In the genomic region with DNA sequence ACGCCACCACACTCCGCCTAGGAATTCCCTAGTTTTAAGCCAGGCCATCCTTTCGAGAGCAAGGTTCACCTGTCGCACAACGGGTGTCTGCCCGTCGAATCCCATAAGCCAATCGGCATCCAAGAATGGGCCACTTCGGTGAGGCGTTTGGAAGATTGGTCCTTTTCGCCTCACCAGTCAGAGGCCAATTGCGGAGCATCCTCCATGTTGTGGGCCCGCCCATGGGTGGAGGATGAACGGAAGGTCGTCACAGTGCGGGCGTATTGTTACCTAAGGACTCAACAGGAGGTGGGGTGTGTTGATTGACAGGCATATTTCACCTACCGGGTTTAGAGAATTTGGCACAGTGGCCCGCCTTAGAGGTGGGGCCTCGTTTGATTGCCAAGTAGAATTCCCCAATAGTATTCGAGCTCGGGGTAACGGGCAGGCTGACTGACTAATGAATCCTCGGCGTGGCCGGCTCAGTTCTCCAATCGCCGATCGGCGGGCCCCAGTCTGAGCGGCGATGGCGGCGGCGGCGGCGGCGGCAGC, we compare ENCODE assay signal across 1 mouse cellular context.
TF ChIP-seq lines count a peak whose summit lies in the region.

No protein-coding gene starts in this region.

TF ChIP-seq in MEL, 35 proteins besides CTCF, POLR2A, EP300 and RAD21:
- TF ChIP-seq MYC (IDR thresholded peaks at IDR 0.05; ENCODE audit: low read depth, low read length) (no peak), NRF1 (IDR thresholded peaks at IDR 0.05; ENCODE audit: insufficient read depth, low read depth, low read length, poor library complexity, severe bottlenecking) (peak; percentile 32; the same call in 1 of the 2 replicates), ETS1 (IDR thresholded peaks at IDR 0.05; ENCODE audit: low read depth, low read length) (peak; percentile 23; the same call in 1 of the 2 replicates), ZMIZ1 (IDR thresholded peaks at IDR 0.05; ENCODE audit: low read depth, low read length) (peak; percentile 52; the same call in 1 of the 2 replicates), GABPA (IDR thresholded peaks at IDR 0.05; ENCODE audit: low read depth, low read length) (no peak), ELF1 (IDR thresholded peaks at IDR 0.05; ENCODE audit: low read depth, low read length) (0 out of 2 replicates have a peak, but pooled peaks have one; percentile 21), ZKSCAN1 (IDR thresholded peaks at IDR 0.05; ENCODE audit: low read depth, low read length) (no peak), ZC3H11A (IDR thresholded peaks at IDR 0.05; ENCODE audit: low read depth, low read length) (no peak), MAFK (IDR thresholded peaks at IDR 0.05; ENCODE audit: borderline replicate concordance, low read depth, low read length) (no peak), HCFC1 (IDR thresholded peaks at IDR 0.05; ENCODE audit: low read depth, low read length) (peak; percentile 84), GATA1 (IDR thresholded peaks at IDR 0.05; ENCODE audit: low read depth, low read length) (no peak), JUND (IDR thresholded peaks at IDR 0.05; ENCODE audit: low read depth, low read length) (no peak), MYB (IDR thresholded peaks at IDR 0.05; ENCODE audit: low read depth, low read length) (no peak), MXI1 (IDR thresholded peaks at IDR 0.05; ENCODE audit: low read depth, low read length) (0 out of 2 replicates have a peak, but pooled peaks have one; percentile 57), SIN3A (IDR thresholded peaks at IDR 0.05; ENCODE audit: low read length) (no peak), KAT2A (conservative IDR thresholded peaks at IDR 0.05; ENCODE audit: low read depth, low read length) (peak; percentile 40; the same call in 1 of the 2 replicates), MEF2A (IDR thresholded peaks at IDR 0.05; ENCODE audit: extremely low read depth, insufficient replicate concordance, low read depth, low read length, poor library complexity, severe bottlenecking) (no peak), BHLHE40 (IDR thresholded peaks at IDR 0.05; ENCODE audit: borderline replicate concordance, low read depth, low read length) (no peak), TBP (IDR thresholded peaks at IDR 0.05; ENCODE audit: low read depth, low read length) (peak; percentile 94), POLR2AphosphoS5 (IDR thresholded peaks at IDR 0.05; ENCODE audit: borderline replicate concordance, low read depth, low read length) (no peak), NELFE (IDR thresholded peaks at IDR 0.05; ENCODE audit: low read depth, low read length) (peak; percentile 55; the same call in 1 of the 2 replicates), MAZ (IDR thresholded peaks at IDR 0.05; ENCODE audit: low read depth, low read length) (no peak), POLR2AphosphoS2 (IDR thresholded peaks at IDR 0.05; ENCODE audit: low read length) (peak; percentile 86), CHD2 (IDR thresholded peaks at IDR 0.05; ENCODE audit: low read length) (peak; percentile 85), TAL1 (IDR thresholded peaks at IDR 0.05; ENCODE audit: low read length) (no peak), TCF12 (IDR thresholded peaks at IDR 0.05; ENCODE audit: low read depth, low read length) (peak; percentile 8), USF2 (IDR thresholded peaks at IDR 0.05; ENCODE audit: borderline replicate concordance in 1 of 2, insufficient read depth in 1 of 2, low read depth in 1 of 2, low read length in 2 of 2) (no peak)
